Mouse (Mus musculus): ENCODE data around the gene Slx4ip.

Slx4ip gene

GRCm38 (mm10) chr2:137073473-137074312 is 182.7 kb downstream of the Slx4ip start:
- DNase-seq = no peak

- DNase-seq = no peak
These were observed 183.2 kb downstream of the Slx4ip start for GRCm38 (mm10) chr2:137074313-137074620.

- DNase-seq = no peak
These were observed 187.8 kb downstream of the Slx4ip start for GRCm38 (mm10) chr2:137078771-137079170.

- no peak for DNase-seq
These were observed 188.8 kb downstream of the Slx4ip start for GRCm38 (mm10) chr2:137079721-137080320.

GRCm38 (mm10) chr2:137080468-137080867 is 189.4 kb downstream of the Slx4ip start:
- DNase-seq = no peak

GRCm38 (mm10) chr2:137081001-137081400 is 190.0 kb downstream of the Slx4ip start:
- no peak for DNase-seq

- no peak for DNase-seq
These were observed 192.0 kb downstream of the Slx4ip start for GRCm38 (mm10) chr2:137082896-137083620.

- no peak for DNase-seq
These were observed 194.2 kb downstream of the Slx4ip start for GRCm38 (mm10) chr2:137085257-137085656.

GRCm38 (mm10) chr2:137086621-137087395 is 195.8 kb downstream of the Slx4ip start:
- DNase-seq = no peak

GRCm38 (mm10) chr2:137087705-137088104 is 196.7 kb downstream of the Slx4ip start:
- no peak for DNase-seq

GRCm38 (mm10) chr2:137091766-137092522 is 200.9 kb downstream of the Slx4ip start:
- no peak for DNase-seq

- DNase-seq = no peak
These were observed 201.7 kb downstream of the Slx4ip start for GRCm38 (mm10) chr2:137092523-137093297.

GRCm38 (mm10) chr2:137093298-137093630 is 202.2 kb downstream of the Slx4ip start:
- DNase-seq = no peak

GRCm38 (mm10) chr2:137094301-137094700 is 203.3 kb downstream of the Slx4ip start:
- no peak for DNase-seq

GRCm38 (mm10) chr2:137096981-137097460 is 206.0 kb downstream of the Slx4ip start:
- no peak for DNase-seq

GRCm38 (mm10) chr2:137098269-137099035 is 207.4 kb downstream of the Slx4ip start:
- no peak for DNase-seq

- DNase-seq = no peak
These were observed 208.3 kb downstream of the Slx4ip start for GRCm38 (mm10) chr2:137099211-137099734.

- no peak for DNase-seq
These were observed 210.1 kb downstream of the Slx4ip start for GRCm38 (mm10) chr2:137101074-137101473.

- DNase-seq = no peak
These were observed 216.2 kb downstream of the Slx4ip start for GRCm38 (mm10) chr2:137107203-137107602.

GRCm38 (mm10) chr2:137107946-137108345 is 216.9 kb downstream of the Slx4ip start:
- DNase-seq = no peak

Measured in cerebellum, adult 9-10 months (tissue).